Mouse (Mus musculus) limb, embryonic 12.5 days (tissue): ENCODE measurements around the gene Rab4b. TPM values are rescaled to one million over a fixed set of nuclear protein-coding genes. Genes with fewer than 3 reads are reported as not detected.
A peak's percentile ranks its signal among the peaks of the same experiment; 100 is the strongest.

Source experiments
- ATAC-seq: fragments of 200-750 bp; cut with Nextera tagmentation; 2 replicates; pipeline ENCODE4 v1.8.0; 2017; ENCODE audit warnings: low read depth, moderate TSS enrichment; ENCODE audit not compliant: insufficient number of reproducible peaks, insufficient read depth, low FRiP score, low TSS enrichment
- H3K27ac ChIP-seq: fragments of 300-500 bp; sonication (generic); 2 replicates; pipeline ENCODE4 v1.5.1; 2016; ENCODE audit warnings: mild to moderate bottlenecking, moderate library complexity
- H3K27me3 ChIP-seq: fragments of 300-500 bp; sonication (generic); 2 replicates; pipeline ENCODE4 v1.6.1; 2016; ENCODE audit warnings: mild to moderate bottlenecking, moderate library complexity
- H3K36me3 ChIP-seq: fragments of 300-500 bp; sonication (generic); 2 replicates; pipeline ENCODE4 v1.6.1; 2016; ENCODE audit warnings: mild to moderate bottlenecking, moderate library complexity
- H3K4me1 ChIP-seq: fragments of 300-500 bp; sonication (generic); replicated peaks from 2 replicates; pipeline ENCODE4 v1.6.1; 2016
- H3K4me2 ChIP-seq: fragments of 300-500 bp; sonication (generic); 2 replicates; pipeline ENCODE4 v1.6.1; 2016; ENCODE audit warnings: mild to moderate bottlenecking, moderate library complexity
- H3K4me3 ChIP-seq: fragments of 300-500 bp; sonication (generic); replicated peaks from 2 replicates; pipeline ENCODE4 v1.5.1; 2016; ENCODE audit warnings: mild to moderate bottlenecking
- H3K9ac ChIP-seq: fragments of 300-500 bp; sonication (generic); replicated peaks from 2 replicates; pipeline ENCODE4 v1.6.1; 2016; ENCODE audit warnings: mild to moderate bottlenecking, moderate library complexity
- H3K9me3 ChIP-seq: fragments of 300-500 bp; sonication (generic); 2 replicates; pipeline ENCODE4 v1.6.1; 2016; ENCODE audit warnings: mild to moderate bottlenecking, moderate library complexity
- WGBS: fragments of 180-500 bp; shearing (Covaris S2); methylation state at CpG from one replicate; pipeline ENCODE4 v1.1.7; 2016; 5-methylcytosine and 5-hydroxymethylcytosine counted together
- polyA plus RNA-seq: library from polyadenylated mRNA; unstranded; fragments of >200 nt; fragmentation: Nextera tagmentation; extraction: Ambion mirVana; gene quantifications from 2 replicates; pipeline ENCODE4 v1.2.1, GENCODE M21; 2016

Rab4b gene
- polyA plus RNA-seq, result 59.8 and 60.0 TPM in 2 replicates

DNA sequence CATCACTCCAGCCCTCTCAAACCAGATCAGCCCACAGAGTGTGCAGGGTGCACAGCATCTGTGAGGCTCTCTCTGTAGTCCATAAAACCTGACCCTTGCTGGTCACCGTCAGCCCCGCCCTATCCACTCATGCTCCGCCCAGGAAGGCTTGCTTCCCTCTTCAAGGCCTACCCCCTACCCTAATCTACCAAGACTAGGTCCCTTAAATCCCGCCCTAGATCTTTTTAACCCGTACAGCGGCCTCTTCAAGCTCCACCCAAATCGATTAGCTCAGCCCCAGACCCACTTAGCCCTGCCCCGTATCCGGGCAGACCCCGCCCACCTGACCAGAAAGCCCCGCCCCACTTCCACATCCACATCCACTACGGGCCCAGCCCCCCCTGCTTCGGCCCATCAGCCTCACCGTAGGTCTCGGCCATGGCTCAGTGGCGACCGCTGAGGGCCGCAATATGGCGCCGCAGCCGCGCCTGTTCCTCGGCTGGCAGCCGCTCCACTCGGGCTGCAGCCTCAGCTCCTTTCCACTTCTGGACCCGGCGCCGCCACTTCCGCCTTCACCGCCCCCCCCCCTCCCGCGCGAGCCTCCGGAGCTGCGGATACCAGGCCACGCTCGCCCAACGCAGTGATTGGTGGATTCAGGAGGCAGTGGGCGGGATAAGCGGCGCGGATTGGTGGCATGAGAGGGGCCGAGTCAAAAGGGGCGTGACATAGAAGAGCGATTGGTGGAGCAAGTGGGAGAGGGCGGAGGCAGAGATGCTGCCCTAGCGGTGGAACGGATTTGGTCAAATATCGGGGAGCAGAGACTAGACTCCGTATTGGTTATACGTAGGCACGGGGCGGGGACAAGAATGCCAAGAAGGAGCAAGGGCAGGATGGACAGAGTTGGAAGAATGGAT is at the start of gene Rab4b:
Gene Rab4b, minus strand, starts transcription at position 573 of the 893 bp plus-strand sequence.
- ATAC-seq, result peak; percentile 96
- Histone ChIP-seq H3K9ac (peak within 1 kb of the TSS; percentile 54), H3K27me3 (no peaks in the 10 kb centered on the region), H3K27ac (peak within 1 kb of the TSS; percentile 93), H3K4me2 (peak within 1 kb of the TSS; percentile 57), H3K9me3 (no peaks in the 10 kb centered on the region), H3K36me3 (peaks cover 27% of the 10 kb centered on the region), H3K4me3 (peak within 1 kb of the TSS; percentile 65), H3K4me1 (peaks cover 3% of the 10 kb centered on the region; the same call in 1 of the 2 replicates)
- under 1% methylated on average over 52 of the region's 53 CpGs for WGBS

DNA sequence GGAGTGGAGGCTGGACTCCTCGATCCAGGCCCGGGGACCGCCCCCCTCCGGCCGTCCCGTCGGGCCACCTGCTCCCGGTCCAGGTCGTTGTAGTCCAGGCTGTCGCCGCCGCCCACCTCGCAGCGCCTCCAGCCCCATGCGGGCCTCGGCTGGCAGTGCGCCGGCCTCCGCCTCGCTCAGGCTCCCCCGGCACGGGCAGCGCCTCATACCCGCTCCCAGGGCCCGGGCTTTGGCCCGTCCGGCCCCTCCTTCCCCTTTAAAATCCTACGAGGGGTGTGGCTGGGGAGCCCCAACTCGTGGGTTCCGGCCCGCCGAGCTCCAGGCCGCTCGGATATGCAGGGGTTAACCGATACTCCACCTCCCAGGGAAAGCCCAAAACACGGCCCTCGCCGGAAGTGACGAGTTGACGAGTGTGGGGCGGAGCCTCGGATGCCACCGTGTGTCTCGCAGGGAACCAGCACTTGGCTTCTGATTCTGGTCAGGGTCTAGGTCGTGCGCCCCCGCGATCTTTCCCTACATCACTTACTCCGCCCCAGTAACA is 49.7 kb upstream of the Rab4b start, which contains the start of gene Itpkc:
Gene Itpkc, minus strand, starts transcription at position 381 of the 541 bp plus-strand sequence.
- H3K4me3 ChIP-seq, result peak within 1 kb of the TSS; percentile 86
- under 1% methylated on average over 46 of the region's 49 CpGs for WGBS
- H3K27me3 ChIP-seq, result no peaks in the 10 kb centered on the region
- peak within 1 kb of the TSS; percentile 80 for H3K9ac ChIP-seq
- ATAC-seq, result peak; percentile 75
- H3K4me1 ChIP-seq, result peaks cover 54% of the 10 kb centered on the region
- no peaks in the 10 kb centered on the region for H3K36me3 ChIP-seq
- H3K27ac ChIP-seq, result peak within 1 kb of the TSS; percentile 88
- no peaks in the 10 kb centered on the region for H3K9me3 ChIP-seq
- peak within 1 kb of the TSS; percentile 87 for H3K4me2 ChIP-seq

DNA sequence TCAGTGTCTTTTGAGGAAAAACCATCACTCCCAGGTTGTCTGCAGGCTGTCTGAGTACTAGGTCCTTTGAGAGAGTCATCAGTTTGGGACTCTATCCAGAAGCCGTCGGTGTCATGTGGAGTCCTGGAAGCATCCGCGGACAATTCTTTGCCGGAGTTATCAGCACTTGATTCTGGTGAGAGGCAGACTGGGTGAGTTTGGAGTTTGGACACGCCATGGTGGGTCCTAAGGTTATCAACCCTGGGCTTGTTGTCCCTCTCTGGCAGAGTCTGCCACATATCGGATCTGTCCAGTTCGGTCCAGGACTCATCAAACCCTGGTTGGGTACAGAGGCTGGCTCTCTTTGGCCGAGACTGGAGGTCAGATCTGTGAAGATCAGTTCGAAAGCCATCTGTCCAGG is 49.0 kb upstream of the Rab4b start:
- peak overlapping the region; percentile 88; the same call in 1 of the 2 replicates for H3K27ac ChIP-seq
- WGBS, result 4% methylated on average over 10 of the region's 10 CpGs
- no peaks in the 10 kb centered on the region for H3K27me3 ChIP-seq
- H3K36me3 ChIP-seq, result no peaks in the 10 kb centered on the region
- H3K9me3 ChIP-seq, result no peaks in the 10 kb centered on the region
- peak overlapping the region; percentile 80 for H3K9ac ChIP-seq
- 0 out of 2 replicates have a peak, but pooled peaks have one; percentile 6 for ATAC-seq
- H3K4me1 ChIP-seq, result peaks cover 54% of the 10 kb centered on the region
- peak overlapping the region; percentile 86 for H3K4me3 ChIP-seq
- peak overlapping the region; percentile 87 for H3K4me2 ChIP-seq

DNA sequence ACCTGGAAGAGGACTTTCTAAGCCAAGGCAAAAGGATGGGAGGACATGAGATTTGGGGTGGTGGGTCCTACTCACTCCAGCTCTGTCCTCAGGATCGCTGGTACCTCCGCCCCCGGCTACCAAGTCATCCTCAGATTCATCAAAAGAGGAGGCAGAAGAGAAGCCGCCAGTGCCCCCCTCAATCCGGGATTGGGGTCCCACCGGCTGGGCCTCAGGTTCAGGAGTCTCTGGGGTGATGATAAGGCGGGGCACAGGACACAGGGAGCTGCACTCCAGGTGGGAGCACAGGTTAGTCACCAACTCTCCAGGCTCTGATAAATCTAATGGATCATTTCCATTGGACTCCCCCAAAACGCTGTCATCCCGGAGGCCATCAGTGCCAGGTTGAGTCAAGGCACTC is 48.6 kb upstream of the Rab4b start:
- Histone ChIP-seq H3K27ac (no peak overlapping the region), H3K36me3 (peaks cover 1% of the 10 kb centered on the region; the same call in 1 of the 2 replicates), H3K4me2 (peak overlapping the region; percentile 87), H3K9ac (peak overlapping the region; percentile 80), H3K27me3 (no peaks in the 10 kb centered on the region), H3K4me3 (peak overlapping the region; percentile 86), H3K4me1 (peaks cover 51% of the 10 kb centered on the region), H3K9me3 (no peaks in the 10 kb centered on the region)
- 33% methylated on average over 9 of the region's 9 CpGs for WGBS
- no peak for ATAC-seq

DNA sequence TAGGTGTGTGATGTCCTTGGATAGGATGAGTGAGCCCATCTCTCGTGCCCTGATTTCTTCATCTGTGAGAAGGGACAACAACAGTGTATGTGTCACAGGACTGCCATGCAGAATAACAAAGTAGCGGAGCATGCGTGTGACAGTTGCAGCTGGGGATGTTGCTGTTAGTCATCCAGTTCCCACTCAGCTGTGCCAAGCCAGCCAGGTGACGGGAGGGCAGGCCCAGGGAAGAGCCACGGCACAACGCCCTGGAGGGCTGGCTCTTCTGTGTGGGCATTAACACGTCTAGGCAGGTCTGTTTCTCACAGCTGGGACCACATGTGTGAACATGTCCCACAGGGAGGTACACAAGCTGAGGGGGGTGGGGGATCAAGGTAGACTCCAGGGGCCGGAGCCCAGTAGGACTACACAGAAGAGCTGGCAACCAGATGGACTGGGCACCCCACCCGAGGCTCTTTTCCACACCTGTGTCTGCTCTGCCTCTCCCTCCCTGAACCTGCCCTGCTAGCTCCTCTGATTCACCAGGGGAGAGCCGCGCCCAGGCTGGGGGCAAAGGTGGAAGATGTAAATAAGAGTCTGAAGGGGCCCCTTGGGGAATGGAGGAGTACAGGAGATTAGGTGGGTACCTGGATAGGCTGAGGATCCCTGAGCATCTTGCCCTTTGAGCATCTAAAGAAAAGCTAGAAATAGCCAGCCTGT is 46.3 kb upstream of the Rab4b start:
- peak overlapping the region; percentile 12 for H3K4me3 ChIP-seq
- peak overlapping the region; percentile 87 for H3K4me2 ChIP-seq
- H3K27me3 ChIP-seq, result no peaks in the 10 kb centered on the region
- peaks cover 51% of the 10 kb centered on the region for H3K4me1 ChIP-seq
- peaks cover 20% of the 10 kb centered on the region; the same call in 1 of the 2 replicates for H3K36me3 ChIP-seq
- H3K9ac ChIP-seq, result no peak overlapping the region
- 72% methylated on average over 11 of the region's 11 CpGs for WGBS
- H3K27ac ChIP-seq, result no peak overlapping the region
- no peaks in the 10 kb centered on the region for H3K9me3 ChIP-seq
- no peak for ATAC-seq

DNA sequence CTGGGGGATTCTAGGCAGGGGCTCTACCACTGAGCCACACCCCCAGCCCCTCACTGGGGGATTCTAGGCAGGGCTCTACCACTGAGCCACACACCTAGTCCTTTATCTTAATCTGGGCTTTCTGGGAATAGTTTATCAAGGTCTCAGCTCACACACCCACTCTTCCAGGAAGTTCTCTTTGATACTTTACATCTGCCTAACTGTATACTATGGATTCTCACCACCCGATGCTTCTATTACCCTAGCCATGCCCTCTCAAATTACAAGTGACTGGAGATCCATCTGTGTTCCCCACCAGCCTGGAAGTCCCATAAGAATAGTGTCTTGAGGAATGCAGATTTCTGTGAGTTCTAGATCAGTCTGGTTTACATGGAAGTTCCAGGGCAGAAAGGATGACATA is 43.8 kb upstream of the Rab4b start:
- peaks cover 40% of the 10 kb centered on the region for H3K36me3 ChIP-seq
- H3K27ac ChIP-seq, result no peak overlapping the region
- H3K9me3 ChIP-seq, result no peaks in the 10 kb centered on the region
- ATAC-seq, result no peak
- H3K27me3 ChIP-seq, result no peaks in the 10 kb centered on the region
- peaks cover 44% of the 10 kb centered on the region for H3K4me1 ChIP-seq
- no peak overlapping the region for H3K9ac ChIP-seq
- H3K4me2 ChIP-seq, result no peak overlapping the region
- no peak overlapping the region for H3K4me3 ChIP-seq
- 69% methylated on average over 1 of the region's 1 CpGs for WGBS

DNA sequence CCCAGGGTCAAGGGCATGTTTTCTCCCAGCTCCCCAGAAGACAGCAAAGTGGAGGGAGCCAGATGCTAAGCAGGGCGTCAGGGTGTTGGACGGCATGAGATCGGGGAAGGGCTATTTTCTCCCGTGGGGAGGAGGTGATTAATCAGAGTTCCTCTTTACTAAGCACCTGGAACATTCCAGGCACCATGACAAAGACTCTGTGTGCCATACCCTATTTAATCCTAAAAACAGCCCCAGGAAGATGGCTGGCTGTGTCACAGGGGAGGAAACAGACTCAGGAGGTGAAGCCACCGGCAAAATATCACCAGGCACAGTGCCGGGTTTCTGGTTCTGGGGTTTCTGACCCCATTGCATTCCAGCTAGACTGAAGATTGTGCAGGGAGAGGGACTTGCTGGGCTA is 43.2 kb upstream of the Rab4b start:
- peaks cover 46% of the 10 kb centered on the region for H3K36me3 ChIP-seq
- no peak overlapping the region for H3K4me3 ChIP-seq
- H3K9me3 ChIP-seq, result no peaks in the 10 kb centered on the region
- H3K27ac ChIP-seq, result no peak overlapping the region
- H3K27me3 ChIP-seq, result no peaks in the 10 kb centered on the region
- no peak overlapping the region for H3K4me2 ChIP-seq
- H3K9ac ChIP-seq, result no peak overlapping the region
- no peak for ATAC-seq
- WGBS, result 82% methylated on average over 6 of the region's 6 CpGs
- peaks cover 38% of the 10 kb centered on the region for H3K4me1 ChIP-seq

DNA sequence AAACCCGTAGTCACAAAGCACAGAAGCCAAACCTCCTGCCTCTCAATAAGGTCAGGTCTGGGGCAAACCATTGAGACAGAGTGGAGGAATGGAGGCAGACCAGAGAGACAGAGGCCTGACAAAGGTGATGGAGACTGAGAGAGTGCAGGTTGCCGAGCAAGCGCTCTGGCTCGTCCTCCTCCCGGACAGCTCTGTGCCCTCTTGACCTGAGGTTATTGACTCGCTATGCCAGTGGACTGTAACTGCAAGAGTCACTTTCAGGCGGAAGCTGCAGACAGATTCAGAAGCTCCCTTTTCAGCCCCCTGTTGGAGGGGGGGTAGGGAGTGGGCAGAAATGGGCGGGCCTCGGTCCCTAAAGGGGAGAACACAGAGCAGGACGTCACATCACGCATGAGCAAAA is 41.2 kb upstream of the Rab4b start:
- no peak overlapping the region for H3K9ac ChIP-seq
- peaks cover 61% of the 10 kb centered on the region for H3K36me3 ChIP-seq
- no peak overlapping the region for H3K4me2 ChIP-seq
- peaks cover 18% of the 10 kb centered on the region for H3K4me1 ChIP-seq
- H3K9me3 ChIP-seq, result no peaks in the 10 kb centered on the region
- no peak overlapping the region for H3K27ac ChIP-seq
- ATAC-seq, result no peak
- 75% methylated on average over 11 of the region's 11 CpGs for WGBS
- no peaks in the 10 kb centered on the region for H3K27me3 ChIP-seq
- no peak overlapping the region for H3K4me3 ChIP-seq

DNA sequence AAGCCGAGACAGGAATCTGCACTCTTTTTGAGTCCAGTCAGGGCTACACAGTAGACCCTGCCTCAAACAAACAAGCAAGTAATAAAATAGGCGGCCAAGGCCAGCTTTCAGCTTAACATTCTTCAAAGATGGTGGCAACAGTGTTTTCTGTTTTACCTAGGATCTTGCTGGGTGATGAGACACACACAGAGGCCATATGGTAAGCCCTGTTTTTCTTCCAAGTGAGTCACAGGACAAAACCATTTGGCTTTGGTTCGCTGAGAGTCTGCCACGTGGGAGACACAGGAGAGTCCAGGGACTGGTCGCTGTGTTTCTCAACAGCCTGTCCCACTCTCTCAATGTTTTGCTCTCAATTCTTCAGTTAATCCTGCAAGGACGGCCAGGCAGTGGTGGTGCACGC is 39.9 kb upstream of the Rab4b start:
- ATAC-seq, result no peak
- Histone ChIP-seq H3K9ac (no peak overlapping the region), H3K4me1 (peaks cover 4% of the 10 kb centered on the region; the same call in 1 of the 2 replicates), H3K4me3 (no peak overlapping the region), H3K36me3 (peaks cover 74% of the 10 kb centered on the region), H3K9me3 (no peaks in the 10 kb centered on the region), H3K4me2 (no peak overlapping the region), H3K27me3 (no peaks in the 10 kb centered on the region), H3K27ac (no peak overlapping the region)
- WGBS, result 80% methylated on average over 7 of the region's 7 CpGs

DNA sequence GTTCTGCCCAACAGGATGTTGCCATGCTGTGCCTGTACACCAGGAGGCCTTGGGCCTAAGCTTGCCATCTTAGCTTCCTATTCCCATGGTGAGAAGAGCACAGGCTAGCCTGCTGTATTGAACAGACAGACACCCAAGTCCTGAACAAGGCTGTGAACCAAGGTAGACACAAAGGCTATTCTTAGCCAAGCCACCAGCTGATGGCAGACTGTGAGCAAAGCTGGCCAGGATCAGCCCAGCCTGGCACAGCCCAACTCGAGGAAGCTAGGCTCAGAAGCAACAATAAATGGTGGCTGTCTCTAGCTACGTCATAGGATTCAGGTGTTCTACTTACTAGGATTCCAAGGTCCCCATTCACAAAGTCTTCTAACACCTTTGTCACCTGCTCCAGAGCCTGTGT is 33.9 kb upstream of the Rab4b start:
- H3K9me3 ChIP-seq, result no peaks in the 10 kb centered on the region
- WGBS, result 88% methylated on average over 2 of the region's 2 CpGs
- no peak for ATAC-seq

More for the DNA sequence above, 33.9 kb upstream of the Rab4b start:
- Histone ChIP-seq H3K9ac (no peak overlapping the region), H3K27ac (no peak overlapping the region), H3K4me2 (no peak overlapping the region), H3K4me3 (no peak overlapping the region), H3K4me1 (no peaks in the 10 kb centered on the region), H3K27me3 (no peaks in the 10 kb centered on the region), H3K36me3 (peaks cover 90% of the 10 kb centered on the region)
